Mouse (Mus musculus): ENCODE results near the gene Cnot2.

Gene Cnot2

DNA sequence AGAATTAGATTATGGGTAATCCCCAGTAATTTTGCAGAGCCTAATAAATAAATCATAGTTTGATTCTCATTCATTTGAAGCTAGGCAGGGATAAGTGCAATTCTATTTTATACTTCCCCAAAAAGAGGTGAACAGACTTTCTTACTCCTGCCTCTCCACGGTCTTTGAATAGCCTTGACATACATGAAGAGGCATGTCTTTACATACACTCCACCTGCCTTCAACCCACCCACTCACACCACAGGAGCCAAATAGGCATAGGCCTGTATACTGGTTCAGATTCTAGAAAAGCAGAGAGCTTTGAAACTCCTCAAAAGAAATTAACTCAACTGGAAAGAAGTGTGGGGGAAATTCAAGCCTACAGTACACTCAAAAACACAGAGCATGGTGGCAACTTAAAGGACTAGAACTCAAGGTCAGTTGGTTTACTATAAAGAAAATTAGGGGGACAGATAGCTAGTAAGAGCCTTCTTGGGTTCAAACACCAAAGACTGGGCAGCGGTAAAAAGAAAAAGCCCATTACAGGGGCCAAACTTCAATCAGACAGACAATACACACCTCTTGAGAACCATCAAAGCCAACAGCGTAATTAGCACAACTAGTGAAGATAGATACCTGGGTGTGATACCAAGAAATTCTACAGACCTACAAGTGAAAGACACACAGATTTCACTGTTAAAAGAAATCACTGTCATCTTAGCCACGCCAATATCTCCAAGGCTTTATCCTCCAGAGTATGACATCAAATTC, 18.4 kb downstream of the Cnot2 start:
- DNase-seq (ENCODE audit: low read depth, low spot score): no peak

DNA sequence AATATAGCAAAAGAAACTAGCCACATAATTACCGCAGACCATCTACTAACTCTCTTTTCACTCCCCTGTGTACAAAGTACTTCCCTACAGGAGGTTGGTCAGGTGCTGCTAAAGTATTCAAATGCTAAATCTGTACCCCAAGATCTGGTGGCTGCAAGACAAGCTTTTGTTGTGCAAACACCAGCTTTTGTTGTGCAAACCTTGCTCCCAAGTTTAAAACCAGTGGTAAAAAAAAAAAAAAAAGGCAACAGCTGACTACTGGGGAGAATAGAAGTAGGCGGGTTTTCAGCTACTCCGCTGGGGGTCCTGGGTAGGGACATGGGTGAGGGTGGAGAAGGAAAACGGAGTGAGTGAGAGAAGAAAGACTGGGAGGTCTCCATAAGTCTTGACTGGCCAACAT, 19.1 kb downstream of the Cnot2 start:
- peak; percentile 65 for DNase-seq (ENCODE audit: low read depth, low spot score)

DNA sequence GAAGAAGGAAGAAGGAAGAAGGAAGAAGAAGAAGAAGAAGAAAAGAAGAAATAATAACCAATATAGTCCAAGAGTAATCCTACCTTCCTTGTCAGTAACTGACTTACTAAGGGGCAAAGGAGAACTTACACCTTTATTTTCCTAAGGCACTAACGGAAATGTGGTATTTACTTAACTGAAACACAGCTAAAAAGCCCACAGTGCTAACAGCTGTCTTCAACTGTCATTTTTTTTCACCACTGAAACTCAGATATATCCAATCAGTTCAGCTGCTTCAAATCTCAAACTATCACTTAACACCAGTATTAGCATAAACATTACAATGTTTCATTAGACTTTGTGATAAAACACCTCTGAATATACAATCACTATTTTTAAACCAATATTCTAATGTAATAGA, 22.1 kb downstream of the Cnot2 start:
- no peak for DNase-seq (ENCODE audit: low read depth, low spot score)

DNA sequence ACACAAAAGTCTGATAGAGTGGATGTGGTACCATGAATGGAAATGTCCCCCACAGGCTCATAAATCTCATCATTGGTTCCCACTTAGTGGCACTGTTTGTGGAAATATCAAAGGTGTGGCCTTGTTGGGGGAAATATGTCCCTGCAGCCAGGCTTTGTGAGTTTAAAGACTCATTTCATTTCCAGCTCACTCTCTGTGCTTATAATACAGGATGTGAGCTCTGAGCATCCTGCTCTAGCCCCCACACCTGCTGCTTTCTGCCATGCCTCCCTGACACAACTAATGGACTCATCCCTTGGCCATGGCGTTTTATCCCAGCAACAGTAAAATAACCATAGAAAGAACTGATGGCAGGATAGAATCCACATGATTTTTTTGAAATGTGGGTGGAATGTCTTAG, 24.1 kb downstream of the Cnot2 start:
- DNase-seq (ENCODE audit: low read depth, low spot score): no peak

DNA sequence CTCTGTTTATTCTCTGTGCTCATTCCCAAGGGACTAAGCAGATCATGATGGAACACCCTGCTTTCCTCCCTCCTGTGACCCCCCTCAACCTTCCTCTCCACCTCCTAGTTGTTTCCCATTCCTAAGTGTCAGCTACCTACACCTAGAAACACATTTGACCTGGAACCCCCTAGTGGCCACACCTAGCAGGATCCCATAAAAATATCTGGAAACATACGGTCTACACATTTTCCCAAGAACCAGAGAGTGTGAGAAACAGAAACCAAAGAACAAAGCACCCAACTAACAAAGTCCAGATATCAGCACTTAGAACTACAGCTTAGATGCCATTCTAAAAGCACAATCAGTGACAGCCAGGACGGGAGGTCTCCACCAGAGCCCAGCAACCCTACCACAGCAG, 26.9 kb downstream of the Cnot2 start:
- no peak for DNase-seq (ENCODE audit: low read depth, low spot score)

DNA sequence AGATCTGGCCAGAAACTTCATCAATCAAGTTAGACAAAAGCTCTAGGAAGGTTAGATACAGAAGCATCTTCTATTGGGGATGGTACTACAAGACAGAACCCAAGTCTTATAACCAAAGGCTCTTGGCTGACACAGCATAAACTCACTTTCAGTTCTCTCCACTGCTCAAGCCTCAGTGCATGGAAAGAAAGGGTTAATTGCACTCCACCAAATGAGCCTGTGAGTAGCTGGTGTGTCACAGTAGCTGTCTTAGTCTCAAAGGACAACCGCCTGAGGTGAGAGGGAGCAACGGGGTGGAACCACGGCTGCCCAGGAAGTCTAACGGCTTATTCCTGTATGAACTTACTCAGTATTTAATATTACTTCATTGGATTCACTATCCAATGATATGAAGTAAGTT, 33.4 kb downstream of the Cnot2 start:
- DNase-seq (ENCODE audit: low read depth, low spot score): no peak

DNA sequence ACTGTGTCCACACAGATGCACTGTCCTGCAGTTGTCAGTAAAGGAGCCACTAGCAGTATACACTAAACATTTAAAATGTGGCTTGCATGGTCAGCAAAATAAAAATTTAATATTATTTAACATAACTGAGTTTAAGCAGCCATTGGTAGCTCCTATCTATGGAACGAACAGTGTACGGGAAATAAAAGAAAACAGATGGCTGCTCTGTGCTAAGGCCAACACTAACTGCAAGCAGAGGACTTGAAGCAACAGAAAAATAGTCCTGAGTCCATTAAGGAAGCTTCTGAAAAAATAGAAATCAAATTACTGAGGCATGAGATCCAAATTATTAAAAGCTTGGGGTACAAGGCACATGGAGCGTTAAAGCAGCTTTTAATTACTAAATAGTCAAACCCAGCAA, 35.1 kb downstream of the Cnot2 start:
- no peak for DNase-seq (ENCODE audit: low read depth, low spot score)

DNA sequence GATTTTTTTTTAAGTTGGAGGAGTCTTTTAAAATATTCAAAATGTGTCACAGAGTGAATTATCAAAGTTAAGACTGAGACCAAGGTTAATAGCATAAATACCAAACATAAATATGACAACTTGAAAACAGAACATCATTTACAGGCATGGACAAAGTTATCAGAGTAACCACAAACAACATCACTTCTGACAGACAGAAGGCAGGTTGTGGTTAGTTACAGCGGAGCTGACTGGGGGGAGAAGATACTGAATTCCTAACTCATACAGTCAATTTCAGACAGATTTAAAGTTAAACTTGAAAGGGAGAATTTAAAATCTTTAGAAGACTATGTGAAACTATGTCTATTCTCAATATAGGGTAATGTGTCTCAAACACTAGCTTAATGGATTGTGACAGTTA, 38.2 kb downstream of the Cnot2 start:
- DNase-seq (ENCODE audit: low read depth, low spot score): no peak

DNA sequence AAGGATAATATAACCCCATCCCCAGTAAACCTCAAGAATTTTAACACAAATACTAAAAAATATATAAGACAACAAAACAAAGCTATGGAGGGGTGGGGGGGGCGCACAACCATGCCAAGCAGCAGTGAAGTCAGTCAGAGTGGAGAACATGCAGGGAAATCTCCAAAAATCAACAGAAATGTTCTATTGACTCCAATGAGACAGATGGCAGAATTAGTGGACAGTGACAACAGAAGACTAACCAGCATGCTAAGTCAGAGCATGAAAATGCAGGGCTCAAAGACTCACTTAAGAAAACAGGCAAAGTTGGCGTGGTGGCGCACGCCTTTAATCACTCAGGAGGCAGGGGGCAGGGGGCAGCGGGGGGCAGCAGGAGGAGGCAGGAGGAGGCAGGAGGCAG, 40.6 kb downstream of the Cnot2 start:
- no peak for DNase-seq (ENCODE audit: low read depth, low spot score)

DNA sequence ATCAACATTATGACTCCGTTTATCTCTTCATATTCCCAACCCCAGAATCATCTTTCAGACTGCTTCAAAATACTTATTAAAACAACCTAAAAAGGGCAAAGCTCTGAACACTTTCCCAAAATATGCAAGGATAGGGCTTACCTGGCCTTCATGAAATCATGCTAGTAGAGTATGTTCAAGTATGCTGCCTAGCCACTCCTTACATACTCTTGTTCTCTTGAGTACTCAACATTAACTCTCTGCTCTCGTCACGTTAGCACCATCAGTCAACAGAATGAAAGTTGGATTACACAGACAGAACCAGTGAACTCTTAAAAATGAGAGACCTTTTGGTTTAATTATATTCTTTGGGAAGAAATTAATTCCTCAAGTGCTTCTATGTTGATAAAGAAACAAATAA, 43.8 kb downstream of the Cnot2 start:
- no peak for DNase-seq (ENCODE audit: low read depth, low spot score)

DNA sequence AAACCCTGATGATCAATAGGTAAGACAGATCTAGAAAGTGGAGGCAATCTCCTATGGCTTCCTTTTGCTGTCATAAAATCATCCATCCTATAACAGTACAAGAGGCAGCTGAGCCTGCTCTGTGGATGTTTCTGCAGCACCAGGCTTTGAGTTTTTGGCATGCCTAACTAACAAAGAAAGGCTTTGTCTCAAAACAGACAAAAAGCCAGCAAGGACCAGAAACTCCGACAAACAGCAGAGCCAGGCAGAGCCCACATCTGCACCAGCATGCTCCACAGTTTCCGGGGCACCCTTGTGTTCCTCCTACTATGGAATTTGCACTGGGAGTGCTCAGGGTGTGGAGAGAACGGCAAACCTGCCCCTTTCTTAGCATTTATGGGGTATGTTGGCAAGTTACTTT, 47.0 kb downstream of the Cnot2 start:
- DNase-seq (ENCODE audit: low read depth, low spot score): no peak

DNA sequence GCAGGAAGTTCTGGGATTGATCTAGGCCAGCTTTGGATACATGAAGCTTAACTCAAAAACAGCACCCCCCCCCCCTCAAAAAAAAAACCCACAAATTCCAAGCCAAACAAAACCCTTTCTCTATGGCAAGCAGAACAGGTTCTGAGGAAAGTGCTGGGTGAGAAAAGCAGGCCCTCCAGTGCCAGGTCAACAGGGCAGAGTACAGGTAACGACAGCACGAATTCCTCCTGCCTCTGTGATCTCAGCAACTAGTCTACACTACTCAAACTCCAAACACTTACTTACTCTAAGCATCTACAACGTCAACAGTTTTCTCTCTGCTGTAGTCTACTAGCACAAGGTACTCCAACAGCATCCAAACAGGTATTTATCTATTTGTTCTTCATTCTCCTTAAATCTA, 48.8 kb downstream of the Cnot2 start:
- DNase-seq (ENCODE audit: low read depth, low spot score): no peak

DNA sequence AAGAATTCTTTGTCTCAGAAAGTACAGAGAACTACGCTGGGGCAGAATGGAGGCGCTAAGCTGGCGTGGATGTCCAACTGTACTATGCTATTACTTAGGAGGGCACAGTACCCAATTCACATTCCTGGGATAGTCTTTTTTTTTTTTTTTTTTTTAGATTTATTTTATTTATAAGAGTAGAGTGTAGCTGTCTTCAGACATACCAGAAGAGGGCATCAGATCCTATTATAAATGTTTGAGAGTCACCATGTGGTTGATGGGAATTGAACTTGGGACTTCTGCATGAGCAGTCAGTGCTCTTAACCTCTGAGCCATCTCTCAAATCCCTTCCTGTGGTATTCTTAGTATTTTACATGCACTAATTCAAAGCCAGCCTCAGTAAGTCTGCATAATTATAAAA, 50.2 kb downstream of the Cnot2 start:
- DNase-seq (ENCODE audit: low read depth, low spot score): no peak

DNA sequence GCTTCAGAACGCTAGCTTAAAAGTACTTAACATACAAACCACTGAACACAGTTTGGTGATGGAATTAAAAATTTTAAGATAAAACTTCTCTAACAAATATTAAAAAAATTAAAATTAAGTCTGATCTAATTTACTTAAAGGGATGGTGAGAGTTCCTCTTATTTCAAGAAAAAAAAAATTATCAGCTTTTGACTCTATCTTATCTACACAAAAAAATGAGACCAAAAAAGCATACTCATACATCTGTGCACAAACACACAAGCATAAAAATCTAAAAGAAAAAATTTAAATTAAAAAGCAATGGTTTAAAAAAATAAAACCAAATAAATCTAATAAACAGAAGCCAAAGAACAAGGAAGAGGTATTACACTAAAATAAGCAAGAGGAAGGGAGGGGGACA, 61.7 kb downstream of the Cnot2 start:
- no peak for DNase-seq (ENCODE audit: low read depth, low spot score)

DNA sequence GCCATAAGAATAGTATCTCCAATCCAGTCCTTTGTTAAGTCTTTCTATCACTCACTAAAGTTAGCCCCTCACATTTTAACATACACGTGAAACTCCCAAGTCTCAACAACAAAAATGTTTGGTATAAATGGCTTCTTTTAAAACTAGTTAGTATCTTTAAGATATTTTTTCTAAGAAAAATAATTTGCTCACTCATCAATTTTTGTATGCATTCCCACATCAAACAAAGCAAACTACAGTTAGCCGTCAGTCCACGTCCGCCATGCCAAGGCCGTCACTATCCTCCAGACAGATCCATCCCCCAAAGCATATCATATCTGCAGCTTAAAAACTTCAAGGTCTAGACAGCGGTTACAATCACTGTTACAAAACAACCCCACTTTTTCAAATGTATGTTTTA, 65.7 kb downstream of the Cnot2 start:
- no peak for DNase-seq (ENCODE audit: low read depth, low spot score)

DNA sequence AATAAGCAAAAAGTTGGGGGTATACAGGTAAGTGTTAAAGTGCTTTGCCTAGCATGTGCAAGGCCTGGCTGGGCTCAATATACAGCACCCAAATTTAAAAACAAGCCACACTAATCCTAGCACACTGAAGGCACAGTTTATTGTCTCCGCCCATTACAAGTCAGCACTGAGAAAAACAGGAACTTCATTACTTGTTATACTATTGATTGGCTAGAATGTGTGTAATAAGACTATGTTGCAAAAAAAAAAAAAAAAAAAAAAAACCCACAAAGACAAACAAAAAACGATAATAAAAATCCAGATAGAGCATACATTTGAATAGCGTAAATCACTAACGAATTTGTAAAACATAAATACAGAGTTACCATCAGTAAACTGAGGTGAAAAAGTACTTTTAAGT, 66.2 kb downstream of the Cnot2 start:
- no peak for DNase-seq (ENCODE audit: low read depth, low spot score)

DNA sequence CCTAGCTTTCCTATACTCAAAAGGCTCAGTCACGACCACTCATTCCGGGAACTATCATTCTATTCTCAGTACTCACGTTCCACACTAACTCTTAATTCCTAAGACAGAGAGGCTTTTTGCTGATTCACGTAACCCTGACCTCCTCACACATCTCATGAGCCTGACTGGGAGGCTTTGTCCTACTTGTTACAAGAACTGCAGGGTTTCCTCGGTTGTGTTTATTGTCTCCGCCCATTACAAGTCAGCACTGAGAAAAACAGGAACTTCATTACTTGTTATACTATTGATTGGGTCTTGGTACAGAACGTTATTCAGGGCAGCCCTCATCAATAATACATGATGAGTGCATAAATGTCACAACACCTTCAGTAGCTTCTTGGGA, 68.1 kb downstream of the Cnot2 start:
- no peak for DNase-seq (ENCODE audit: low read depth, low spot score)

DNA sequence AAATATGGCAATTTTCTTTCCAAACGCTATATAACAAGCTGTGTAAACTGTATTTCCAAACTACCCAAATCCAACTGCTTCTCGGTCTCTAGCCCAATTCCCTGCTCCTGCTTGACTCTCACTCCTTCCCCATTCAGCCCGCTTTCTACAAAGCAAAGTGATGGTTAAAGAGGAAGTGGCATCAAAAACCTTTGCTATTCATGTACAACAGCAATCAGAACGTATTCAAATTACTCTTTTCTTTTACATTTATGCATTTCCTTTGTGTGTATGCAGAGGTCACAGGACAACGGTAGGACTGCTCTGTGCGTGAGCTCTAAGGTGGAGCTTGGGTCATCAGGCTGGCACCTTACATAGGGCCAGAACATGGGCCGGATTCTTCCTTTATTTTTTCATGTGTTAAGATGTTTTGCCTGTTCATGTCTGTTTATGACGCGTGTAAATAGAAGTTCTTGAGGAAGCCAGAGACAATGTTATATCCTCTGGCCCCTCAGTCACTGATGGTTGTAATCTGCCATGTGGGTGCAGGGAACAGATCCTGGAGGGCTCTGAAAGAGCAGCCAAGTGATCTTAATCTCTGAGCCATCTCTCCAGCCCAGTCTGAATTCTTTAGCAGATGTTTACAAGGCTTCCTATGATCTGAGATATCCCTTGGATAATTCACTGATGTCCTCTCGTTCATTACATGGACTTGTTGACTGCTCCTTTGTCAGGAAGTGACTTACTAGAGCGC, 68.6 kb downstream of the Cnot2 start:
- no peak for DNase-seq (ENCODE audit: low read depth, low spot score)

DNA sequence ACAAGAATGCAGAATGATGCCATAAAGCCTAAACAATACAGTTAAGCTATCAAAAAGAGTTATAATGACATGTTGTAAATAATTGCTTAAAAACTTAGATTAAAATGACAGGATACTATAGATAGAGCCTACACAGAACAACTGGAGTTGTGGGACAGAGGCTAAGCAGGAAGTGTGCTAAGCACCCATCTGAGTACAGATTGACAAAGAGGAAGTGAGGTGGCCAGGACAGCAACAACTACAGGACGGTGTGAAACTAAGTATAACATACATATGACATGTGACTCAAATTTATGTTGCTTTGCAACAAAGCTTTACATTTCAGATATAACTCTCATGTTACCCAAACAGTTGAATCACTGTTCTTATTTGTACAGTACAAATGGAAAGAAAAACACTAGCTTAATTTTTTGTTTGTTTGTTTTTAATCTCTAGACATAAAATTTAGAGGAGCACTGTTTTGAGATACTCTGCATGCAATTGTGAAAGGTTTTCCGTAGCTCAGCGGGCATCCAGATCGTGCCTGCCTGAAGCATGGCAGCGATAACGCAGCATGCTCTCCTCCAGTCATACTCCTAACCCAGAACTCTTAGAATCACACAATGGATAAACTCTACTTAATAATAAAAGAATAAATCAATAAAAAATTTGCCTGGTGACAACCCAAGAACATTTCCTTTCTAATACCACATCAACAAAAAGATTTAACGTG, 75.9 kb downstream of the Cnot2 start:
- DNase-seq (ENCODE audit: low read depth, low spot score): no peak

DNA sequence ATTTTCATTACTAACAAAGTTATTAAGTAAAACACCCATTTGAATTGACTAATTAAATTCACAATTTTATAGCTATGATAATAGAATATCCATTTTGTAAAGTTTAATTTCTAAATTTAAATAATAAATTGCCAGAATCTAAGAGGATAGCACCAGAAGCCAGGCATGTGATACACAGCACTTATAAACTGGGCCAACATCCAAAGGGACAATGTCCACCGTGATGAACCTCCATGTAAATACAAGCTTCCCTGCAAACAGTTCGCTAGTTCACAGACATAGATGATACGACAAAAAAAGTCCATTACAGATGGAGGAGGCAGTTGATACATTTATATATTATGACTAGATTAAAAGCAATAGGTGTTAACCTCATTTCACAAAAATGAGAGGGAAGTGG, 88.5 kb downstream of the Cnot2 start:
- no peak for DNase-seq (ENCODE audit: low read depth, low spot score)

DNA sequence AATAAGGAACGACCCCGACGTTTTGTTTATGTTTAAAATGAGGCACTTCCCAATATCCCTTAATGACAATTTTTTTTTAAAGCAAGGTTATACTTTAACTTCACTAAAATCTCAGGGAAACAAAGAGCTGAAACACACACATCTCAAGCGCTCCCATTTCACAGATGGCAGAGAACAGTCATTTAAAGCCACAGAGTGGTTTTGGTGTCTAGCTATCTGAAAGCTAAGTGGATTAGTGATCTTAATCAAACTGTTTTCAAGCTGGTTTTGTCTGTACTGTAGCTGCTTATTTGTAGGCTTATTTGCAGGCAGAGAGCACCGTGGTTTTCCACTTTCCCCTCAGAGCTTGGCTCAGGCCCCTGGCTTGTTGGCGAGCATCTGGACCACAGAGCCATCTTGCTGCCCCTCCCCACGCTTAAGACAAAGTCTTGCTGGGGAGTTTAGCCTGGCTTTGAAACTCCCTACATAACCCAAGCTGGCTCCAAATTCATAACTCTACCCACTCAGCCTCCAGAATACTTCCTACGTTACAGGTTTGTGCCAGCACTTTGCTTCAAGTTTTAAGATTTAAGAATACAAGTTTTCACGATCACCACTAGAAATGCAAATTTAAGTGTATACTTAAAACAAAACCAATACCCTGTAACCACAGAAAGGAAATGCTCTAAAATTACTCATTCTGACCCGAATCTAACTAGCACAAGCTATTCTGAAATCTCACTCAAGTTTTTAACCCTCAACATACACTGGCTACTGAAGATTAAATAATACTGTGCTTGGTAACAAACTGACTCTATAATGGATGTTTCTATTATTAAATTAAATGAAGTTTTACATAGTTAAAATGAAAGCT, 94.2 kb downstream of the Cnot2 start:
- no peak for DNase-seq (ENCODE audit: low read depth, low spot score)

DNA sequence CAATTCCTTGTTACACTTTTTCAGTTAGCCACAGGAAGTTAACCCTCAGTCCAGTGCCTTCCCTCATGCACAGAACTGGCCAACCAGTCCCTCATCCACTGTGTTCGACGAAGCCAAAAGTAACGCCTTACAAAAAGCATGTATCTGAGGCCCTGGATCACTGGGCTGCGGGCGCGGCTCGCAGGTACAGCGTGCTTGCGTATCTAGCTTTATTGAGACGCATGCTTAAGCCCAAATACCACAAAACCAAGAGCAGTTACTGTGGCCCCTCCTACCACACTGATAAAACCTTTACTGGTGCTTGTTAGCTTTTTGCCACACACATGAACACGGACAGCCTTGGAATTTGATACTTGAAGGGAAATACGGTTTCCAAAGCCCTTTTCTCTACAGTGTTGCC, 99.4 kb downstream of the Cnot2 start:
- no peak for DNase-seq (ENCODE audit: low read depth, low spot score)
